Mouse (Mus musculus) forebrain, embryonic 14.5 days (tissue): Measurements from ENCODE around the gene Fbxo42. TPM values are rescaled to one million over a fixed set of nuclear protein-coding genes. Genes with fewer than 3 reads are reported as not detected.

ENCODE experiments used
- ATAC-seq: fragments of 200-750 bp; cut with Nextera tagmentation; 2 replicates; pipeline ENCODE4 v1.8.0; 2017; ENCODE audit warnings: mild to moderate bottlenecking, moderate library complexity
- DNase-seq: peaks from one replicate; pipeline ENCODE4 v3.0.0-alpha.2; 2015; ENCODE audit warnings: low spot score
- H3K27ac ChIP-seq: fragments of 300-500 bp; sonication (generic); 2 replicates; pipeline ENCODE4 v1.5.1; 2014; ENCODE audit warnings: low read depth, mild to moderate bottlenecking, control low read depth, low read length, moderate library complexity
- H3K27me3 ChIP-seq: fragments of 300-500 bp; sonication (generic); replicated peaks from 2 replicates; pipeline ENCODE4 v1.6.1; 2014; ENCODE audit warnings: low read length, control low read depth, mixed read lengths; ENCODE audit not compliant: control insufficient read depth, insufficient read depth
- H3K36me3 ChIP-seq: fragments of 300-500 bp; sonication (generic); 2 replicates; pipeline ENCODE4 v1.6.1; 2014; ENCODE audit warnings: low read length, control low read depth; ENCODE audit not compliant: control insufficient read depth, insufficient read depth
- H3K4me1 ChIP-seq: fragments of 300-500 bp; sonication (generic); 2 replicates; pipeline ENCODE4 v1.6.1; 2014; ENCODE audit warnings: antibody characterized with exemption, low read length, control low read depth; ENCODE audit not compliant: control insufficient read depth, insufficient read depth
- H3K4me2 ChIP-seq: fragments of 300-500 bp; sonication (generic); 2 replicates; pipeline ENCODE4 v1.6.1; 2014; ENCODE audit warnings: mild to moderate bottlenecking, control low read depth, low read length
- H3K4me3 ChIP-seq: fragments of 300-500 bp; sonication (generic); 2 replicates; pipeline ENCODE4 v1.5.1; 2014; ENCODE audit warnings: low read depth, low read length, control low read depth
- H3K9ac ChIP-seq: fragments of 300-500 bp; sonication (generic); 2 replicates; pipeline ENCODE4 v1.6.1; 2014; ENCODE audit warnings: mild to moderate bottlenecking, low read length, control low read depth, moderate library complexity
- H3K9me3 ChIP-seq: fragments of 300-500 bp; sonication (generic); replicated peaks from 2 replicates; pipeline ENCODE4 v1.6.1; 2016; ENCODE audit warnings: low read length, control low read depth, mixed read lengths; ENCODE audit not compliant: control insufficient read depth
- WGBS: fragments of 180-500 bp; shearing (Covaris S2); extraction: QIAGEN DNeasy Blood & Tissue Kit; methylation state at CpG from one replicate; pipeline ENCODE4 v1.1.7; 2014; 5-methylcytosine and 5-hydroxymethylcytosine counted together
- polyA plus RNA-seq: library from polyadenylated mRNA; unstranded; fragments of >200 nt; fragmentation: Nextera tagmentation; extraction: Ambion mirVana; gene quantifications from 2 replicates; pipeline ENCODE4 v1.2.1, GENCODE M21; 2014

Gene Fbxo42
- polyA plus RNA-seq, 1 experiment from 2014 or later, result 22.3 TPM

DNA sequence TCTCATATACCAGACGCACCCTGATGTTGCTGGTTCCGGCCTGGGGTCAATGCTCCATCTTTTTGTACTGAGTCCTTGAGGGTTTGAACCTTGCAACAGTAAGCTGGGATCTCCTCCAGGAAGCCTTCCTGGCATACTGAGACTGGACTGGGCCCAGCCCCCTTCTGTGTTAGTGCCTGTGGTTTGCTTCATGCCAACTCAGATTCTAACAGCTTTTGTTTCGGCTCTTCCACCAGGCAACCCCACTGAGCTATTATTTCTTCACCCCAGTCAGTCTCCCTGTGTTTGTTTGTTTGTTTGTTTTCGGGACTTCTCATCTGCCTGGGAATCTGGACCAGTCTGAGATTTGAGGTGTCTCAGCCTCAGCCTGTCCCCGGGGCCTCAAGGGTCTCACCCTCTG is 96.7 kb downstream of the Fbxo42 start:
- Histone ChIP-seq H3K36me3 (no peaks in the 10 kb centered on the region), H3K4me2 (peak overlapping the region; percentile 3; the same call in 1 of the 2 replicates), H3K27ac (peak overlapping the region; percentile 91), H3K9me3 (no peaks in the 10 kb centered on the region), H3K4me3 (no peak overlapping the region), H3K27me3 (peaks cover 53% of the 10 kb centered on the region), H3K4me1 (peaks cover 34% of the 10 kb centered on the region), H3K9ac (peak overlapping the region; percentile 45)
- ATAC-seq (no peak), DNase-seq (peak; percentile 68)
- 26% methylated on average over 5 of the region's 5 CpGs for WGBS

DNA sequence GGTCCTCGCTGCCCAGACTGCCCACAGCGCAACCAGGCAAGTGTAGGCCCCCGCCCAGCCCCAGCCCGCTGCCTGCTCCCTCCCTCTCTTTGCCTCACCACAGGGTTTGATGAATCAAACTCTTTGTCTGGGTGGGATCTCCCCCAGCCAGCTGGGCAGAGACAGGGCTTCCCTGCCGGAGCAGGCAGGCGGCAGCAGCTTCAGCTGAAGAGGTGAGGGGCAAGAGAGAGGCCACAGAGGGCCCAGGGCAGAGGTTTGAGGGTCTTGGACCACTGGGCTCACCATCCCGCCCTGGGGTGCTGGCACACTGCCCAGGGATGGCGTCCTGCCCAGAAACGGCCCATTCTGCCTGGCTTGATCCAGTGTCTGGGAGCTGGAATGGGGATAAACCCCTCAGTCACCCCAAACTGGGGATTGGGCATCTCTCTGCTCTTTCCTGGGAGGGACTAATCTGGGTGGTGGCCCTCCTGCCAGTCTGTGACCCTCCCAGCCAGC is 97.3 kb downstream of the Fbxo42 start:
- ATAC-seq (peak; percentile 66), DNase-seq (peak; percentile 87)
- no peaks in the 10 kb centered on the region for H3K9me3 ChIP-seq
- H3K9ac ChIP-seq, result peak overlapping the region; percentile 45
- no peaks in the 10 kb centered on the region for H3K36me3 ChIP-seq
- no peak overlapping the region for H3K4me3 ChIP-seq
- H3K27me3 ChIP-seq, result peaks cover 55% of the 10 kb centered on the region
- peaks cover 28% of the 10 kb centered on the region for H3K4me1 ChIP-seq
- peak overlapping the region; percentile 91 for H3K27ac ChIP-seq
- WGBS, result 1% methylated on average over 9 of the region's 9 CpGs
- peak overlapping the region; percentile 3 for H3K4me2 ChIP-seq

DNA sequence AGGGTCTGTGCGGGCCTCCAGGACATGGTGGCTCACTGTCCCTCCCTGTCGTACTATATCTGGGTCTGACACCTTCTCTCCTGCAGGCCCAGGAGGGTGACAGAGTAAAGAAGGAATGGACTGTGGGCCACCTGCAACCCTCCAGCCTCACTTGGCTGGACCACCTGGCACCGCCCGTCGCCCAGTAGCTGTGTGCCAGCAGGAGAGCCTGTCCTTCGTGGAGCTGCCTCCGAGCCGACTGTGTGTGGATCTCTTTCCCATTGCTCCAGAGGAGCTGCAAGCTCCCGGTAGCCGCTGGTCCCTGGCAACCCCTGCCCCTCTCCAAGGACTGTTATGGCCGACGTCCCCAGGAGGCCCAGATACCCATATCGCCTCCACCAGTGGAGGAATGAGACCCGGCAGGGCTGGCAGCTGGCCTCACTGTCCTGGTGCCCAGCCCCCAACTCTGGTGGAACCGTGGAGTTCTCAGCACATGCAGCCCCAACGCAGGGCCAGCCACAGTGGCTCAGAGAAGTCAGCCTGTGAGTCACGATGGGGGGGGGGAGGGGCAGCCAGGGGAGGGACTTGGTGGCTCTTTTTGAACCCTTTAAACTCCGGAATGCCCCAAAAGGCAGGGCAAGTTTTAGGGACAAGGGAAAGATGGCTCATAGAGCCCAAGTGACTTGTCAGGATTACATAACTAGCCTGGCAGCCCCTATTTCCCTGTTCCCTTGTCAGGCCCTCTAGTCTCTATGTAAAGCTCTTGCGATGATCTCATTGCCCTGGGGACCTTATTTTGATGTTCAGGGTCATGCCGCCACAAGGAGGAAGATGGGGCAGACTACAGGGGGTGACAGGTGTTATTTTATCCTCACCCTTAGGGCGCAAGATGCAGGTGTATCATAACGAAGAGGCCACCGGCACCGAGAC is 98.6 kb downstream of the Fbxo42 start:
- H3K36me3 ChIP-seq, result no peaks in the 10 kb centered on the region
- ATAC-seq (no peak), DNase-seq (no peak)
- WGBS, result 25% methylated on average over 24 of the region's 24 CpGs
- peaks cover 28% of the 10 kb centered on the region for H3K4me1 ChIP-seq
- H3K27ac ChIP-seq, result peak overlapping the region; percentile 91; the same call in 1 of the 2 replicates
- no peaks in the 10 kb centered on the region for H3K9me3 ChIP-seq
- peaks cover 46% of the 10 kb centered on the region for H3K27me3 ChIP-seq
- H3K4me2 ChIP-seq, result peak overlapping the region; percentile 60; the same call in 1 of the 2 replicates
- H3K4me3 ChIP-seq, result no peak overlapping the region
- no peak overlapping the region for H3K9ac ChIP-seq

GRCm38 (mm10) chr4:141246998-141247350 is 99.3 kb downstream of the Fbxo42 start:
- Histone ChIP-seq H3K36me3 (no peaks in the 10 kb centered on the region), H3K9ac (0 out of 2 replicates have a peak overlapping the region, but pooled peaks have one; percentile 5), H3K4me3 (peak overlapping the region; percentile 33; the same call in 1 of the 2 replicates), H3K27ac (no peak overlapping the region), H3K4me2 (peak overlapping the region; percentile 60), H3K27me3 (peaks cover 40% of the 10 kb centered on the region), H3K4me1 (peaks cover 28% of the 10 kb centered on the region), H3K9me3 (no peaks in the 10 kb centered on the region)
- ATAC-seq (no peak), DNase-seq (no peak)
- WGBS, result 6% methylated on average over 17 of the region's 17 CpGs

DNA sequence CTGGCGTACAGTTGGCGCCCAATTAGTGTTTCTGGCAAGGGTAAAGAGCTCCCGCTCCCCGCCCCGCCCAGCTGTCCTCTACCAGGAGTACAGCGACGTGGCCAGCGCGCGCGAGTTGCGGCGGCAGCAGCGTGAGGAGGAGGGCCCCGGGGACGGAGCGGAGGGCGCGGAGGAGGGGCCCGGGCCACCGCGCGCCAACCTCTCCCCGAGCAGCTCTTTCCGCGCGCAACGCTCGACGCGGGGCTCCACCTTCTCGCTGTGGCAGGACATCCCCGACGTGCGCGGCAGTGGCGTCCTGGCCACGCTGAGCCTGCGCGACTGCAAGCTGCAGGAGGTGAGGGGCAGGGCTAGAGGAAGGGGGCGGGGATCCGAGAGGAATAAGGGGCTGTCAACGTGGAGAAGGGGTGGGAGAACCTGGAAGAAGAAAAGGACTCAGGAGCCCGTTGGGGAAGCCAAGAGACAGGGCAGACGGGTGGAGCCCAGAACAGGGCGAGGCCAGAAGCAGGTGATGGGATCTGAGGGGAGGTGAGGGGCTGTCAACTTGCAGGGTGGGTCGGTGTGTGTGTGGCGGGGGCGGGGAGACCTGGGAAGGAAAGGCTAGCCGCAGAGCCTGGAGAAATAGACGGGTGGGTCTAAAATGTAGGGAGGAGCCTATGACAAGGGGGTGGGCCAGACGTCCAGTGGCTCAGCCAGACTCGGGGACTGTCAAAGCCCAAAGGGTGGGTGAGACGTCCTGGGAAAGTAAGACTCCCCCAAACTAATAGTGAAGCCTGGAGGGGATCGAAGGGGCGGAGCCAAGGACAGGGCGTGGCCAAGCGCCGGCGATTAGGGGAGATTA is 100.3 kb downstream of the Fbxo42 start:
- WGBS, result under 1% methylated on average over 43 of the region's 60 CpGs
- no peaks in the 10 kb centered on the region for H3K36me3 ChIP-seq
- H3K27me3 ChIP-seq, result peaks cover 30% of the 10 kb centered on the region
- DNase-seq (peak; percentile 70), ATAC-seq (peak; percentile 28)
- peak overlapping the region; percentile 41 for H3K9ac ChIP-seq
- no peak overlapping the region for H3K27ac ChIP-seq
- H3K4me1 ChIP-seq, result peaks cover 25% of the 10 kb centered on the region
- peak overlapping the region; percentile 60 for H3K4me2 ChIP-seq
- H3K4me3 ChIP-seq, result peak overlapping the region; percentile 33
- no peaks in the 10 kb centered on the region for H3K9me3 ChIP-seq

DNA sequence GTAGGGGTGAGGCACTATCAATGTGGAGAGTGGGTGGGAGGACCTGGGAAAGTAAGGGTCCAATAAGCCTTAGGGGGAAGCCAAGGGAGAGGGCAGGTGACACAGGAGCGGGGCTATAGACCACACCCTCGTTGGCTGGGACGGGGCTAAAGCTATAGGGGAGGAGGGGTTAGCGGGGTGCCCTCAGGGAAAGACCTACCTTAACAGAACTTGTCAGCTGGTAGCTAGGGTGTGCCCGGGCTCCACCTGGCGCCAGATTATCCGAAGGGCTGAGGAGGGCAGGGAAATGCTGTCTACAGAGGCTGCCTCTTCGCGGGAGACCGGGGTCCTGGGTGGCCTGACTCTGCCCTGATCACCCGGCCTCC is 100.9 kb downstream of the Fbxo42 start:
- ATAC-seq (no peak), DNase-seq (no peak)
- Histone ChIP-seq H3K36me3 (no peaks in the 10 kb centered on the region), H3K9me3 (no peaks in the 10 kb centered on the region), H3K4me2 (no peak overlapping the region), H3K9ac (no peak overlapping the region), H3K27me3 (peaks cover 29% of the 10 kb centered on the region), H3K4me3 (no peak overlapping the region), H3K27ac (no peak overlapping the region), H3K4me1 (peaks cover 25% of the 10 kb centered on the region)
- 15% methylated on average over 11 of the region's 11 CpGs for WGBS

DNA sequence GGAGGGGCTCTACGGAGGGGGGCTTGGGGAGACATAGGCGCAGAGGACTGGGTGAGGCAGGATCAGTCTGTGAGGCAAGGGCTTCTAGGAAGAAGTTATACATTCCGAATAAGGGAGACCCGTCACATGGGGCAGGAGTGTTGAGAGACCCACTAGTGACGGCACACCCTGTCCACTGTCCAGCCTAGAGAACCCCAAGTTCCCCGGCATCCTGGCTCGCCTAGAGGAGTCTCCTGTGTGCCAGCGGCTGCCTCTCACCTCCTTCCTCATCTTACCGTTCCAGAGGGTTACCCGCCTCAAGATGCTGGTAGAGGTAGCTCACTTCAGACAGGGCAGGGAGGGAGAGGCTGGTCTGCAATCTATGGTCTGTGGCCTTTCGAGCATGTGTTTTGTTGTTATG is 101.7 kb downstream of the Fbxo42 start:
- Histone ChIP-seq H3K4me1 (peaks cover 23% of the 10 kb centered on the region), H3K9me3 (no peaks in the 10 kb centered on the region), H3K9ac (no peak overlapping the region), H3K27me3 (peaks cover 29% of the 10 kb centered on the region), H3K4me2 (no peak overlapping the region), H3K4me3 (no peak overlapping the region), H3K27ac (no peak overlapping the region), H3K36me3 (no peaks in the 10 kb centered on the region)
- DNase-seq (no peak), ATAC-seq (no peak)
- WGBS, result 77% methylated on average over 11 of the region's 11 CpGs

DNA sequence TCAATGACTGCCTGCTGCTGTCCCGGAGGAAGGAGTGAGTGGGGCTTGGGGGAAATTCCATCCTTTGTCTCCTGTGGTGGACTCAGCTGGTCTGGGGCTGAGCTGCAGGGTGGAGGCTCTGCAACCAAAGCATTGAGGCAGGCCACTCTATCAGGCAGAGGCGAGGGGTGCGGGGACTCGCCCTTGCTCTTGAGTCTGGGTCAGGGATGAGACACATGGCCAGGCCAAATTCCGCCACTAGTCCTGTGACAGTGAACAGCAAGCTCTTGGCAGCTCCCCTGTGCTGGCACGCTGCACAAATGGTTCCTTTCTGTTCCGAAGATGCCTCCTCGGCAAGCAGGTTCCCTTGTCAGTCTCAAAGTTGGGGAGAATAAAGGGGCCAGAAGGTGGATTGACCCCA is 103.4 kb downstream of the Fbxo42 start:
- H3K4me3 ChIP-seq, result no peak overlapping the region
- no peak overlapping the region for H3K27ac ChIP-seq
- ATAC-seq (no peak), DNase-seq (no peak)
- H3K4me1 ChIP-seq, result peaks cover 14% of the 10 kb centered on the region
- no peak overlapping the region for H3K4me2 ChIP-seq
- H3K9me3 ChIP-seq, result no peaks in the 10 kb centered on the region
- peaks cover 29% of the 10 kb centered on the region for H3K27me3 ChIP-seq
- no peak overlapping the region for H3K9ac ChIP-seq
- no peaks in the 10 kb centered on the region for H3K36me3 ChIP-seq
- WGBS, result 62% methylated on average over 8 of the region's 8 CpGs
